Mouse (Mus musculus): ENCODE measurements around the gene Tmem247.

DNA sequence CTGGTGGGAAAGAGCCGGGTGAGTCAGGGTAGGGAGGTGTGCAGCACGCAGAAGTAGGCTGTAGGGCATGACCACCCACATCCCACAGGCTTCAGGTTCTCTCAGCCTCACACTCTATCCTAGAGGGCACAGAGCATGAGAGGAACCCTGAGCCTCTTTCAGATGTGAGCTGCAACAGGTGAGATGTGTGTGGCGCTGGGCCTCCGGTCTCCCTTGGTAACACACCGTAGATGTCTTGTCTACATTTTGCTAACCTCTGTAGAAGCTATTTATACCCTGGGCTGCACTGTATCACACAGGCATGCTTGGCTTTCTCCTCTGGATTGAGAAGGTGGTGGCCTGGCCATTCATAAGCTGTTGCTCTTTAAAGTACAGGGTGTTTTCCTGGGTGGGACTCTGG, 51.4 kb downstream of the Tmem247 start:
- no peak for TF ChIP-seq MAZ (IDR thresholded peaks at IDR 0.05; ENCODE audit: low read depth, low read length)
- TF ChIP-seq ZNF384 (IDR thresholded peaks at IDR 0.05; ENCODE audit: low read depth, low read length) = no peak
- no peak for TF ChIP-seq CTCF (IDR thresholded peaks at IDR 0.05 in 2 of 3, conservative IDR thresholded peaks at IDR 0.05 in 1 of 3; ENCODE audit: control insufficient read depth in 1 of 3, insufficient read depth in 1 of 3, low read depth in 2 of 3, low read length in 3 of 3, poor library complexity in 1 of 3, severe bottlenecking in 1 of 3)
- TF ChIP-seq KAT2A (conservative IDR thresholded peaks at IDR 0.05; ENCODE audit: low read depth, low read length) = no peak
- no peak for TF ChIP-seq MAX (IDR thresholded peaks at IDR 0.05; ENCODE audit: low read length)
- no peak for TF ChIP-seq TBP (IDR thresholded peaks at IDR 0.05; ENCODE audit: low read depth, low read length)
- no peak for TF ChIP-seq MYC (IDR thresholded peaks at IDR 0.05; ENCODE audit: low read depth, low read length)
- no peak for TF ChIP-seq POLR2A (IDR thresholded peaks at IDR 0.05; ENCODE audit: control insufficient read depth in 1 of 2, insufficient read depth in 1 of 2, low read depth in 1 of 2, low read length in 2 of 2, poor library complexity in 1 of 2)
- no peak for TF ChIP-seq MXI1 (IDR thresholded peaks at IDR 0.05; ENCODE audit: low read depth, low read length)
- no peak for TF ChIP-seq RCOR1 (IDR thresholded peaks at IDR 0.05; ENCODE audit: low read depth, low read length)

Measured in MEL (cell line).